8 mouse cellular contexts compared by ENCODE assay signal in genomic region chr17:43666576-43667289, GRCm38 (mm10). TPM values are rescaled to one million over a fixed set of nuclear protein-coding genes. Genes with fewer than 3 reads are reported as not detected.
DNase-seq lines count a peak whose midpoint lies in the region; ATAC-seq lines count a peak whose summit lies in the region.

Gene Slc25a27 (minus strand): TSS chr17:43667214.

- H3K9ac ChIP-seq in midbrain, embryonic 11.5 days (ENCODE audit: low read length), result peak within 1 kb of the TSS; percentile 94

- intact Hi-C loops in left cerebral cortex, postnatal 4 days (cut with DNase I), result no loop called here

- ATAC-seq in midbrain, embryonic 11.5 days (ENCODE audit: low FRiP score), result peak; percentile 97

- peak within 1 kb of the TSS; percentile 77 for H3K4me2 ChIP-seq in midbrain, embryonic 11.5 days

- H3K27ac ChIP-seq in embryonic facial prominence, embryonic 10.5 days (replicated peaks), result peak within 1 kb of the TSS; percentile 91
- no peak within 1 kb of the TSS for H3K27ac ChIP-seq in midbrain, embryonic 11.5 days (ENCODE audit: low read depth, low read length)

- H3K4me1 ChIP-seq in embryonic facial prominence, embryonic 10.5 days, result peaks cover 35% of the 10 kb centered on the region
- peaks cover 12% of the 10 kb centered on the region for H3K4me1 ChIP-seq in midbrain, embryonic 11.5 days (ENCODE audit: control insufficient read depth, insufficient read depth, low read length)

- peak; percentile 81 for DNase-seq in adrenal gland, postnatal 25 days
- DNase-seq in embryonic facial prominence, embryonic 10.5 days (ENCODE audit: low spot score), result peak; percentile 92
- peak; percentile 99 for DNase-seq in heart, adult 11 months
- peak; percentile 96 for DNase-seq in kidney, adult 11 months
- peak; percentile 88 for DNase-seq in left cerebral cortex, postnatal 4 days
- DNase-seq in midbrain, embryonic 11.5 days (ENCODE audit: low spot score, missing footprints), result peak; percentile 98
- DNase-seq in right cerebral cortex, postnatal 4 days, result peak; percentile 72
- DNase-seq in yolk sac, embryonic 10.5 days (ENCODE audit: low spot score), result peak; percentile 93

- WGBS in embryonic facial prominence, embryonic 10.5 days, result under 1% methylated on average over 41 of the region's 41 CpGs
- WGBS in midbrain, embryonic 11.5 days, result under 1% methylated on average over 39 of the region's 41 CpGs

- peaks cover 17% of the 10 kb centered on the region for H3K36me3 ChIP-seq in embryonic facial prominence, embryonic 10.5 days (replicated peaks)
- H3K36me3 ChIP-seq in midbrain, embryonic 11.5 days (ENCODE audit: control insufficient read depth, insufficient read depth, low read length), result no peaks in the 10 kb centered on the region

- H3K27me3 ChIP-seq in embryonic facial prominence, embryonic 10.5 days (replicated peaks; ENCODE audit: low read depth, poor library complexity, severe bottlenecking), result no peaks in the 10 kb centered on the region
- H3K27me3 ChIP-seq in midbrain, embryonic 11.5 days (ENCODE audit: control insufficient read depth, insufficient read depth, low read length), result no peaks in the 10 kb centered on the region

- peak within 1 kb of the TSS; percentile 91 for H3K4me3 ChIP-seq in embryonic facial prominence, embryonic 10.5 days
- H3K4me3 ChIP-seq in midbrain, embryonic 11.5 days (ENCODE audit: low read depth, low read length), result peak within 1 kb of the TSS; percentile 88

- H3K9me3 ChIP-seq in embryonic facial prominence, embryonic 10.5 days, result no peaks in the 10 kb centered on the region
- no peaks in the 10 kb centered on the region for H3K9me3 ChIP-seq in midbrain, embryonic 11.5 days (ENCODE audit: control insufficient read depth, low read length)

RNA-seq across cellular contexts. Expression of gene Slc25a27, which starts in this region (rescaled TPM):
- total RNA-seq in adrenal gland, postnatal 25 days (2021), result 6.3 and 6.6 TPM in 2 replicates
- polyA plus RNA-seq in embryonic facial prominence, embryonic 10.5 days (2016; fragmentation: Nextera tagmentation; extraction: Ambion mirVana), result 34.5 and 38.1 TPM in 2 replicates
- total RNA-seq in left cerebral cortex, postnatal 4 days (2021), result 10 to 100 TPM; 47.8 to 49.0 TPM
- 26.8 and 30.8 TPM in 2 replicates for polyA plus RNA-seq in midbrain, embryonic 11.5 days (2014; fragmentation: Nextera tagmentation; extraction: Ambion mirVana)
